Mouse (Mus musculus) layer of hippocampus, adult 6 months (tissue): ENCODE results near the gene Fam168b. TPM values are rescaled to one million over a fixed set of nuclear protein-coding genes. Genes with fewer than 3 reads are reported as not detected.

Experiments
- long read RNA-seq, 2 experiments: library from polyadenylated mRNA; unstranded; transcript quantifications; one replicate each; pipeline ENCODE4 v2.0.0; 2019 to 2020
- polyA plus RNA-seq: library from polyadenylated mRNA; unstranded; fragments of <200 nt; fragmentation: Nextera tagmentation; gene quantifications from 2 replicates; pipeline ENCODE4 v1.2.3, GENCODE M21; 2021

Gene Fam168b
- polyA plus RNA-seq, result 12.2 and 14.3 TPM in 2 replicates
- long read RNA-seq, experiment 1, full-length matches to known transcripts, result 1 of 58 reads
- long read RNA-seq, experiment 1, partial matches to known transcripts, result 1 of 58 reads
- long read RNA-seq, experiment 1, other reads (novel, unspliced or antisense), result 56 of 58 reads
- long read RNA-seq, experiment 2, full-length matches to known transcripts, result 93 of 256 reads
- long read RNA-seq, experiment 2, partial matches to known transcripts, result 10 of 256 reads
- long read RNA-seq, experiment 2, other reads (novel, unspliced or antisense), result 153 of 256 reads

GRCm38 (mm10) chr1:34842887-34843618 is at the start of gene Fam168b:
TSS of gene Fam168b (minus strand) at chr1:34843065.

DNA sequence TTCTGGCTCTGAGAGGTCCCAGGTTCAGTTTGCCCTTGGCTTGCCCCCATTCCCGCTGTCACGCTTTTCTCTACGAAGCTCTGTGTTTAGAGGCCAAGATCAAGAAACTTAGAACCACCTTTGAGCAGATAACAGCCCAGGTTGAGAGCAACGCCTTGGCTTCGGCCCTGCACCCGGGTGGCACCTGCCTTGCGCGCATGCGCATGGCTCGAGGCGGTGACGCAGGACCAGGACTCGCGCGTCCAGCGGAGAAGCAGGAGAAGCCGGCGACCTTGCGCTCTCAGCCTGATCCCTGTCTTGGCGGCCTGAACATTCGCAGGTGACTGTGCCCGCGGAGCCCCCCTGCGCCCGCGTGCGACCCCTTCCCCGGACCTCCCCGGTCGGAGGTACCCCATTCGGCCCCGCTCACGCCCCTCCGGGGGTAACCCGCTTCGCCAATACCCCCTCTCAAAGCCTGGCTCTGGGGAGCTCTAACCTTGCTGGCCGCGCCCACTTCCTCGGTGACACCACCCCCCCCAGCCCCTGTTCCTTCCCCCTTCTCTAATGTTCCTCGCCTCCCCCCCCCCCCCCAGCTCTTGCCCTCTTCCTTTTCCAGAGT is 7.0 kb upstream of the Fam168b start, which contains the start of gene Plekhb2:
Plekhb2 (plus strand) TSS at position 232 of the 598 bp plus-strand sequence.

Other genes starting within 250 kb of the Fam168b start
- gene Plekhb2, start 6.9 kb upstream of the Fam168b start, polyA plus RNA-seq, result 176 and 180 TPM in 2 replicates